Mouse (Mus musculus) ovary, postnatal 10 days (tissue): ENCODE measurements around the gene Tor3a.

Experiments used
- DNase-seq: peaks from one replicate; pipeline ENCODE4 v3.0.0; 2022; ENCODE audit warnings: low spot score

The Tor3a gene

DNA sequence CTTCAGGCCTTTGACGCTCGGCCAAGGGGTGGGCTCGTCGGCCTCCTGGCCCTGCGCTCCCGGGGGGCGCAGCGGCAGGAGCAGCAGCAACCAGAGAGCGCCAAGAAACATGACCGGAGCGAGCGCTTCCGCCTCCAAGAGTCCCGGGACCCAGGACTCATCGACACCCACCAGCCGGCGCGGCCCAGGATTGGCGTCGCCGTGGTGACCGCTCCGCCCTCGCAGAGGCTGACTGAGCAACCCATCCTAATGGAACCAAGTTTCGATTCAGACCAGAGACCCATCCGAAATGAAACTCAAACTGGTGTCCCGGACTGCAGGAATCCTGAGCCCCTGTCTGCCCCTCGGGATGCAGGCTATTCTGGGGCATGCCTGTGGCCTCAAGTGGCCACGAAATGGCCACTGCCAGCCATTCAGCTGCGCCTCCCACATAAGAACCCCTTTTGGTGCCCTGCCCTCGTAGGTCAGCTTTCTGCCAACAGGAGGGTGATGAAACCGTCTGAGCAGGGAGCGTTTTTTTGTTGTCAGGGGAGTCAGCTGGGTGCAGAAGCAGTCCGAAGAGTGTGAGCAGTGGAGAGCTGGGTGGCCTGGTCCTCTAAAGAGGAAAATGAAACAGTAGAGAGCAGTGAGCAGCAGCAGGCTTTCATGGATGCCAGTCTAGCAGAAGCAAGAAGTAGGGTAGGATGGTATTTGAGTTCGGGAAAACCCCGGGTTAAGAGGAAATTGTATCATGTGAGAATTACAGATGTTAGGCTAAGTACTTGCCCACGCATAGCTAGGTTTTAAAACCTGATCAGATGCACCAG, at the start of gene Tor3a:
Gene Tor3a (minus strand): TSS at position 162 of the 806 bp plus-strand sequence.
- DNase-seq: peak; percentile 62

- DNase-seq: no peak
These were observed 47.9 kb upstream of the Tor3a start for GRCm38 (mm10) chr1:156722089-156722488.

DNA sequence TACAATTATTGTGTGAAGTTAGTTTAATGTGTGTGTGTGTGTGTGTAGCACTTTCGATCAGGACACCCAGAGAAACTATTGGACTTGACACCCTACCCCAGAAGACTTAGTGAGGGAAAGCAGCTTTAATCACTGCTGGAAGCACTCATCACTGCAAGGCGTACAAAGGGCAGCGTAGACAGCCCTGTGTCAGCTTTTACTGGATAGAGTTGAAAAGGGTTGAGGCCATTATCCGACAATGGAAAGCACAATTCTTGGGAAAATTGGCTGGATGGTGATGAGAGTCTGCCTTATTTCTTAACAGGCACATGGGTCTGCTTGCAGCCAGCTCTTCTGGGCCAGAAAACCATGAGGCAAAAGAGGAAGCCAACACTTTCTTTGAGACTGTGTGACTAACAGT, 45.9 kb upstream of the Tor3a start:
- no peak for DNase-seq

DNA sequence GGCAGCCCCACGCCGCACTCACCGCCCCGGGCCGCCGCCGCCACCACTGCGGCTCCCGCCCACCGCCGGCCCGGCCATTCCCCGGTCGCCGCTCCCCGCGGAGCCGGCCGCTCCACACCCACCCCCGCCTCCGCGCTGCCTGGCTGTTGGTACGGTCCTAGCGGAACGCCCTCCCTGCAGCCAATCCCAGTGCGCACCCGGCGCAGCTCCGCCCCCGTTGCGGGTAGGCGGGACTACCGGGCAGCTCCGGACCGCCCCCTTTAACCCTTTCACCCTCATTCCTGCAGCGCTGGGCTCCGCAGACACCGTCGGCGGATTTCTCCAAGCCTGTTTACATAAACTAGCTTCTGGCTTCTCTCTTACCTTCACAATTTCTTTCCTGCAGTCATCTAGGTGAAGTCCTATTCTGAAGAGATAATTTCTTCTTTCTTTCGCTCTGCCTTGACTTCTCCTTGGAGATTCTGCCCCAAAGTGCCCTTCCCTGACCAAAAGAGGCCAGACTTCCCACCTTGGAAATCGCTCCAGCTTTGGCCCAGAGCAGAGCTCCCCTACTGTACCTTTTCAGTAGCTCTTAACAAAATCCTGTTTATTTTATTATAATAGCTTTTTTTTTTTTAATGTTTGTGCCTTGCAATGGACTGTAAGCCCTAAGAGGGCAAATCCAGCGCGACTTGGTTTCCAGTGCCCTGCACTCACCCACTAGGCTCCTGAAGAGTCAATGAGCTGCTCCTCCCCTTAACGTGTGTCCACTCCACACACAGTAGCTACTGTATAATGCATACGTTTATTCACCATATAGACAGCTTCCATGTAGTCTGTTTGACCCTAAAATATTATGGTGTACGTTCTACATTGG, 45.0 kb upstream of the Tor3a start, which contains the start of gene Fam20b:
Gene Fam20b (minus strand): TSS at position 137 of the 856 bp plus-strand sequence.
- peak; percentile 93 for DNase-seq

DNA sequence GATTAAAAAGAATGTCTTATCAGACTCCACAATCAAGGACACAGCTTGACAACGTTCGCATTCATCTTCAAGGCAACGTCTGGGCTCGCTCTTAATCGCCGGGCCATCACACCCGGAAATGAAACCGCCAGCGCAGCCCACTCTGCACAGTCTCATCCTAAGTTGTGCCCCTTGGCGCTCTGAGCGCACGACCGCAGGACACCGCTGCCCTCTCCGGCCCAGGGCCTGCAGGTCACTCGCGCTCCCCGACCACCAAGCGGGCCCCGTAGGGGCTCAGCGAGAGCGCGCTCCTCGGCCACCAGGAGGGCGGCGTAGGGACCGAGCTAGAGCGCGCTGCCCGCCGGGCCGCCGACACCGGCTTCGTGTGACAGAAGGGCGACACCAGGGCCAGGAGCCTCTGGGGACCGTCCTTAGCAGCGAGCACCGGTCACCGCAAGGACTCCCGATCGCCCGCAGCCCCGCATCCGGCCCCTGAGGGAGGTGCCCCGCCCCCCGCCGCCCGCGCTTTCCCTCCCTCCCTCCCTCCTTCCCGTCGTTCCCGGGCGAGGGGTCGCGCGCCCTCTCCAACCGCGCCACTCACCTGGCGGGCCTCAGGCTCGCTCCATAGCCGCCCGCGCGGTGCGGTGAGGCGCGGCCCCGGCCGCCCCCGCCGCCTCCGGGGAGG, 44.3 kb upstream of the Tor3a start:
- DNase-seq: peak; percentile 53

DNA sequence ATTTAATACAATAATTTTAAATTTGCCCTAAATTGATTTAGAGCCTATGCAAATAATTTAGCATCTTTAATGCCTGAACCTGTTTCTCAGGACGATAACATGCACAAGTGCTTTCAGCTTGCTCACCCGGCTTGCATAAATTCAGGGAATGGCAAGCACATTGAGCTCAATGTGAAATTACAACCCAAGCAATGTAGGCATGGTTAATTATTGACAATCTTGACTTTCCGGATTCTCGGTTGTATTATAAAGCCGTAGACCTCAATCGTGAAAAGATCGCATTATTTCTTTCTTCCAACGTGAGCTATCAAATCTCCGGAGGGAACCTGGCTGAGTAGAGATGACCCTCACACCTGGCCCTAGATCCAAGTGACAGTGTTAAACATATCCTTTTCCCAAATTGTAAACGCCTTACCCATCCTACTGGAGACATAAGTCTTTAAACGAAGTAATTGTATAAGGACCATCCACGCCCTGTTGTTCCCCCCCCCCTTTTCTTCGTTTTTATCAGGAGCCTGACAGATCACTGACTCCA, 43.7 kb upstream of the Tor3a start:
- DNase-seq: no peak

GRCm38 (mm10) chr1:156716681-156717080, 42.5 kb upstream of the Tor3a start:
- DNase-seq: no peak

DNA sequence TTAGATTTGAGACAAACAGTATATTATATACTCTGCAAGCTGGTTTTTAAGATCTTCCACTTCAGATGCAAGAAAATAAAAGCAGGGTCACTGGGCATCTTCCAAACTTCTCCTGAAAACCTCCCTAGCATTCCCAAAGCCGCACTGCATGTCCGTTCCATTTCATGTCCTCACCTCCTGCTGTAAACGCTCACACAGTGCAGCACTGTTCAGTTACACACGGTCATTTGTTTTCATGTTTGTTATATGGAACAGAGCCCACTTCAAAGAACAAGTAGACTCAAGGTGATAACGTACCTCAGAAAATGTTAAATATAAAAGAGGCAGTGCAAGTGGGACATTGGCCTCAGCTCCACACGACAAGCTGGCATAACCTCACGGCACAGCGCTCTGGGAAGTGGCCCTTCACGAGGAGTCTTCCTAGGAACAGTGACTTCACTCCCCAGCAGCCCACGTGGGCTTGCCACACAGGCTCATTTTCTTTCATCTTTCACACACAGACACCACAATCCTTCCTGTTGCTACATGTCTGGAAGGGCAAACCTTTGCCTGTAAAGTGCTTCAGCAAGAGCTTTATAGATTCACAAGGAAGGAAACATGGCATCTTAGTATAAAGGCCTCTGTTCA, 36.4 kb upstream of the Tor3a start:
- DNase-seq: no peak

DNA sequence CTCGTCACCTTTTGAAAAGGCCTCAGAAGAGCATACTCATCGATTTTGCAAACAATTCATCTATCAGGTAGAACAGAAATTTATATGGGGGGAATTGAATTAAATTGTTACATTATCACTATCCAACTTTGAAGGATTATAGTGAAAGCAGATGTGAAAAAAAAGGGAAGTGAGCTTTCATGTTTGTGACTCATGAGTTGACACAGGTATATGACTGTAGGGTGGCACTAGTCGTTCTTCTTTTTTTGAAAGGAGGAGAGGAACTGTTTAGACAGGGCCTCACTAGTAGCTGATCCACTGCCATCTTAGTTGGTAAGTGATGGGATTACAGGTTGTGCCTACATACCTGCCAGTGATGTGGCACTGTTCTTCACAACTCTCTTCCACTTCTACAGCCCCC, 34.5 kb upstream of the Tor3a start:
- no peak for DNase-seq

GRCm38 (mm10) chr1:156705696-156706285, 31.6 kb upstream of the Tor3a start:
- no peak for DNase-seq

- DNase-seq: no peak
These were observed 29.3 kb upstream of the Tor3a start for GRCm38 (mm10) chr1:156703444-156703843.

- no peak for DNase-seq
These were observed 28.0 kb upstream of the Tor3a start for GRCm38 (mm10) chr1:156702151-156702550.

GRCm38 (mm10) chr1:156686025-156686661, 12.0 kb upstream of the Tor3a start:
- no peak for DNase-seq

DNA sequence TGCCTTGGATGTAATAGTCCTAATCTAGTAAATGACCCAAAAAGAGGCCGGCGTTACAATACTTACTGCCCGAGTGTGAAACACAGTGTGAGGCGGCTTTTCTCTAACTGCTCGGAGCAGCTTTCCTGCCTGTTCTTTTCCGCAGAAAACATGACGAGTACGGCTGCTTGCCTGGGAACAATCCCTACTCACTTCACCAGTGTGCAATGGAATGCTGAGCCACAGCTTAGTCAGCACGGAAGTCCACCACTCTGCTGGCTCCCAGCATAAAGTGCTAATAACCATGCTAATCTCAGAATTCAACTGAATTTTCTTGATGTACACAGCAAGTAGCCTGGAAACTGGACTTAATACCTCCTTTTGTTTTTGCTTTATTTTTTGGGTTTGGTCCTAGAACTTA, 5.4 kb upstream of the Tor3a start:
- DNase-seq: no peak

DNA sequence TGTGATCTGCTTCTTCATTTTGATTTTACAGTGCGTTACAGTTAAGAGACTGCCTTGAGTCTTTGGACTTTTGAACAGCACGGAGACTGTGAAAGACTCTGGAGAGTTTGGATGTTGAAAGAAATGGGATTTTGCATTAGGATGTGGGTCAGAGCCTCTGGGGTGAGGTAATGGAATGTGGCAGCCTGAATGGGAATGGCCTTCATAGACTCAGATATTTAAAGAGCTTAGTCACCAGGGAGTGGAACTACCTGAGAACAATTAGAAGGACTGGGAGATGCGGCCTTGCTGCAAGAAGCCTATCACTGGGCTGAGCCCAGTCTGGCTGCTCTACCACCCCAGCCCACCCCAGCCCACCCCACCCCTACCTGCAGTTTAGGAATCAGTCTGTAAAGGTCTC, 3.1 kb upstream of the Tor3a start:
- no peak for DNase-seq

DNA sequence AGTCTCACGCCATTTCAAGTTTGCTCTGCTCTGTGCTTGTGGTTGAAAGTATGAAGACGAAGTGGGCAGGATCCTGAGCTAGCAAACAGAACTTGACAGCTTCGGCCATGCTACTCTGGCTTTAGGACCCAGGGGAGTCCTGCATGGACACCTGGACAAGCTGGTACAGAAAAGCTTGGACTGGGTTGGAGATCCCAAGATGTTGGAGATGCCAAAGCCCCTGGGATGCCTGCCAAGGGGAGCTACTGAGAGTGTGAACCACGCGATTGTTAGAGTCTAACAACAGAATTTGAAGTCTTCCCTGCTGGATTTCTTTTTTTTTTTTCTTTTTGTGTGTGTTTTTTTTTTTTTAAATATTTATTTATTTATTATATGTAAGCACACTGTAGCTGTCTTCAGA, 2.4 kb upstream of the Tor3a start:
- DNase-seq: no peak

GRCm38 (mm10) chr1:156676171-156676570, 2.0 kb upstream of the Tor3a start:
- DNase-seq: no peak

DNA sequence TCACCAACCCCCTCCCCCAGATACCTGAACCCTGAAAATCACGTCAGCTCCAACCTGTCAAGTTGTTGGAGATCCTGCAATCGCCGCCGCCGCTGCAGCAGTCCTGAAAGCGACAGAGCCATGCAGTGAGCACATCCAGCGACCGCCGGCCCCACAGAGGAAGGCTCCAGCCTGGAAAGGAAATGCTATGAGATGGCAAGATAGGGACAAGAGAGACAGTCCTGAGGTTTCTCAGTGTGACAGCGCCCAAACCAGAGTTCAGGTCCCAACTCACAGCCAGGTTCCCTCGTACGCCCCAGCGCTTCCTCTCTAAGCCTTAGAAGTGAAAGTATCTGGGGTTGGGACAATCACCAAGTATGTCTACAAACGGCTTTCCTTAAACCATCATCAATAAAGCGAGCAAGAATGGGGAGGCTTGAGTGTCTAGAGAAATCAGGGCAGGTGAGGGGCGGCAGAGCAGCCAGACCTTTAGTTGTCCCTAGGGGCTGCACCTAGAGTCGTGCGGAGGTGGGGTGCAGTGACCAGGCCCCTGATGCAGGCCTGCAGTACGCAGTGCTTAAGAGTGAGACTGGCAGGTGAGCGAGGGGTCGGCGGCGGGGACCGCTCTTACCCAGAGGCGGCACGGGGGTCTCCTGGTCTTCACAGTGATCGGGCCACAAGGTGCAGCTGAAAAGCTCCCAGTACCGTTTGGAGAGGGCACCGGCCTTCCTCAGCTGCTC, 521 bp downstream of the Tor3a start:
- DNase-seq: no peak

DNA sequence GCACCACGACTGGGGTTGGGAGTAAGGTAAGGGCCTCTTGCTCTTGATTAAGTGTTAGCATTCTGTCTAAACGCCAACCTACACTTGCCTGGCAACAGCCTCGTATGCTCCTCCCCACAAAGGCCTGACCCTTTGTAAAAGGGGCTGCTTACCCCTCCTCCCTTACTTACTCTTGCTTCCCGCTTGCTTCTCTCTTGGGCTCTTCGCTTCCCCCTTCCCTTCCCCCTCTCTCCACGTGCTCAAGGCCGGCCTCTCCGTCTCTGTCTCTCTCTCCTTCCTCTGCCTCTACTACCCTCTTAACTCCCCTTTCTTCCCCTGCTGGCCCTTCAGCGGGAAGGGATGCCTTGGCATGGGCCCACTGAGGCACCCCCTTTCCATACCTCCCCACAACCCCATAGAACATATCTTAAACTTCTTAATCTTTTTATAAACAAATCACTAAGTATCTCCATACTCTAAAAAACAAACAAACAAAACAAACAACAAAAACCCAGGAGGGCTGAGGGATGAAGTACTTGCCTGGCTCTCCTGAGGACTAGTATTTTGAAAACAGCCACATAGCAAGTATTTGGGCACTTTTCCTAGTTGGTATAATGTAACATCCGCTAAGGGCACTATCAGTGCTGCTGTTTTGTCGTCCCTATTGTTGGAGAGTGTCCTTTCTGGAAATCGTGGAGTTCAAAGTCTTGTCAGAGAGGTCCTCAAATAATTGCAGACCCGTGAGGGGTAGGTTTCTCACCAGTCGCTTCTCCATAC, 1.3 kb downstream of the Tor3a start:
- DNase-seq: no peak

DNA sequence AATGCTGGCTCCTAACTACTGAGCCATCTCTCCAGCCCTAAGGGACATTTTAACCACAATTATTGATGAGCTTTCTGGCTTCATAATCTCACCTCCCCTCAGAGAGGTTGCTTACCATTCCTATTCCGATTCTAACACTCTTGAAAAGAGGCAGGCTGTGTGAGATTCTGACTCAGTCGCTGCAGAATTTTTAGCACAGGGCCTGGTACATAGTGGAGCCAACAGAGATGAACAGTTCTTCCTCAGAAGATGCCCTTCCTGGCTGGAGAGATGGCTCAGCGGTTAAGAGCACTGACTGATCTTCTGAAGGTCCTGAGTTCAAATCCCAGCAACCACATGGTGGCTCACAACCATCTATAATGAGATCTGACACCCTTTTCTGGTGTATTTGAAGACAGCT, 2.2 kb downstream of the Tor3a start:
- no peak for DNase-seq
